Mouse (Mus musculus) heart, adult 8-10 months (tissue): ENCODE results near the gene Arl14. TPM values are rescaled to one million over a fixed set of nuclear protein-coding genes. Genes with fewer than 3 reads are reported as not detected.

Source experiments
- DNase-seq: peaks from one replicate; pipeline ENCODE4 v3.0.0; 2022; ENCODE audit warnings: low spot score
- total RNA-seq, 4 experiments: library from RNA; stranded (reverse); gene quantifications; 2 replicates each; pipeline ENCODE4 v1.2.4; 2022

Arl14 gene
- total RNA-seq, 4 experiments from 2014 or later, result not detected

GRCm38 (mm10) chr3:69271812-69272211 is 49.6 kb downstream of the Arl14 start:
- peak; percentile 48 for DNase-seq

Other genes with a start within 250 kb of the Arl14 start
- 1 to 10 TPM; 3.9 to 8.2 (median 5.2) TPM for gene Ift80, start 217.8 kb upstream of the Arl14 start, total RNA-seq
- 10 to 100 TPM; 10.0 to 12.2 (median 11.4) TPM for gene Smc4, start 217.7 kb upstream of the Arl14 start, total RNA-seq
- 1 to 10 TPM in 2 of 4 experiments, under 1 TPM in 2; 0.90 to 2.7 (median 1.3) TPM for gene Trim59, start 177.7 kb upstream of the Arl14 start, total RNA-seq
- gene Kpna4, start 95.3 kb upstream of the Arl14 start, total RNA-seq, result 10 to 100 TPM; 85.3 to 94.0 (median 91.3) TPM
- 10 to 100 TPM; 27.1 to 35.0 (median 31.1) TPM for gene Ppm1l, start 94.4 kb downstream of the Arl14 start, total RNA-seq